Mouse (Mus musculus): Measurements from ENCODE around the gene Dnajc19. TPM values are rescaled to one million over a fixed set of nuclear protein-coding genes. Genes with fewer than 3 reads are reported as not detected.
"Not testable (repeated sequence)": the region's sequence is repeated elsewhere in the genome, so short reads cannot be mapped to it uniquely, and the experiment has no call there.

Gene Dnajc19
- total and polyA plus RNA-seq, 3 experiments = 82.8 to 118 (median 116) TPM

DNA sequence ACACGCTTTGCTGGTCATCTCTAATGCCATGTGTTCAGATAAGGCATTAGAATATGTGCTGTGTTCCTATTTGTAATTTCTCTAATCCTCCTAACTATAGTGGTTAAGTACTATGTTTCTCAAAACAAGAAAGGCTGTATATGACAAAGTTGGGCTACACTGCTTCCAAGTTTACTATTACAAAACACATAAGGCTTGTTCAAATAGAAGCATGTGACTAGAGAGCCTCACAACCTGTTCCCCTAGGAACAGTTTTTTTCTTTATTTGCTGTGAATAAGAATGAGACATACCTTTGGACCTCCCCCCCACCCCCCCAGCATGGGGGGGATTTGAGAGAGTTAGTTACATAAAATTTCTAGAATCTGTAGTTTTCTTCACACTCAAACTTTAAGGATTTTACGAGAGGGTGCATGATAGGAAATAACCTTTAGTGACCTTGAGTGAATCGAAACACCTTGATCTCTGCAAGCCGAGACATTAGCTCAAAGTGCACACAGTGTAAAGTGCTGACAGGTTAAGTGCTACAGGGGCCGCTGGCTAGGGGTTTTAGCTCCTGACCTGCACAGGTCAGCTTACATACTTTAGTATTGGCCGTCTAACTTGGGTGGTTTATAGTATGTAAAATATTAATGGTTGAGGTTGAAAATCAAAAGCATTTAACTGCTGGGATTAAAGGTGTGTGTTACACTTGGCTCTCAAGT, 4.9 kb downstream of the Dnajc19 start:
- Histone ChIP-seq H3K4me1 (ENCODE audit: control insufficient read depth in 1 of 2, insufficient read depth in 2 of 2) (peaks cover 3 to 11% of the 10 kb centered on the region in 2 experiments; a peak in 2 of 4 replicates), H3K36me3 (replicated peaks in 1 of 2; ENCODE audit: control insufficient read depth in 1 of 2, insufficient read depth in 1 of 2, low read length in 1 of 2) (peaks cover 23 to 71% of the 10 kb centered on the region in 2 experiments), H3K27me3 (replicated peaks) (no peaks in the 10 kb centered on the region), H3K79me2 (replicated peaks; ENCODE audit: control insufficient read depth, extremely low read depth, insufficient read depth, poor library complexity, severe bottlenecking) (peaks cover 8% of the 10 kb centered on the region), H3K9me3 (replicated peaks; ENCODE audit: low read length) (no peaks in the 10 kb centered on the region), H3K4me3 (replicated peaks in 1 of 3; ENCODE audit: low read depth in 2 of 3, low read length in 2 of 3, poor library complexity in 1 of 3) (no peak overlapping the region), H3K4me2 (ENCODE audit: insufficient read depth, low read depth, poor library complexity, severe bottlenecking) (no peak overlapping the region), H3K27ac (ENCODE audit: insufficient read depth, low read depth) (no peak overlapping the region), H3K9ac (ENCODE audit: insufficient read depth, low read depth) (no peak overlapping the region)
- TF ChIP-seq MYC (IDR thresholded peaks at IDR 0.05; ENCODE audit: low read depth, low read length) = no peak
- TF ChIP-seq USF1 (IDR thresholded peaks at IDR 0.05; ENCODE audit: low read depth, low read length) = no peak
- no peak for TF ChIP-seq CHD2 (IDR thresholded peaks at IDR 0.05; ENCODE audit: low read length)
- no peak for TF ChIP-seq MEF2A (IDR thresholded peaks at IDR 0.05; ENCODE audit: borderline replicate concordance, low read depth, low read length)
- no peak for TF ChIP-seq PAX5 (IDR thresholded peaks at IDR 0.05; ENCODE audit: low read length)
- TF ChIP-seq MAX (IDR thresholded peaks at IDR 0.05; ENCODE audit: low read length) = no peak
- no peak for TF ChIP-seq CHD1 (IDR thresholded peaks at IDR 0.05; ENCODE audit: low read depth, low read length)
- TF ChIP-seq MAZ (IDR thresholded peaks at IDR 0.05; ENCODE audit: low read depth, low read length) = no peak
- TF ChIP-seq HCFC1 (IDR thresholded peaks at IDR 0.05; ENCODE audit: low read depth, low read length) = no peak
- no peak for TF ChIP-seq CTCF (conservative IDR thresholded peaks at IDR 0.05 in 1 of 2, IDR thresholded peaks at IDR 0.05 in 1 of 2; ENCODE audit: low read depth in 2 of 2, low read length in 2 of 2)
- no peak for TF ChIP-seq UBTF (IDR thresholded peaks at IDR 0.05; ENCODE audit: low read depth, low read length)
- TF ChIP-seq KAT2A (IDR thresholded peaks at IDR 0.05; ENCODE audit: insufficient replicate concordance, low read length) = no peak
- TF ChIP-seq POLR2AphosphoS2 (IDR thresholded peaks at IDR 0.05; ENCODE audit: low read depth, low read length) = no peak
- dilution Hi-C loops (cut with MboI; ENCODE audit: extremely low pct_ligation_motif_present, extremely low pct_unique_long_range_greater_than_20kb, low sequenced_read_pairs) (no loop called here), in situ Hi-C loops (cut with MboI; ENCODE audit: low pct_ligation_motif_present, low pct_unique_long_range_greater_than_20kb, low sequenced_read_pairs) (no loop called here)
- no peak for DNase-seq (ENCODE audit: extremely low read depth)

GRCm38 (mm10) chr3:34072726-34073125, 8.4 kb downstream of the Dnajc19 start:
- no peak for DNase-seq (ENCODE audit: extremely low read depth)
- Histone ChIP-seq H3K9ac (ENCODE audit: insufficient read depth, low read depth) (no peak overlapping the region), H3K27ac (ENCODE audit: insufficient read depth, low read depth) (no peak overlapping the region), H3K4me1 (ENCODE audit: control insufficient read depth in 1 of 2, insufficient read depth in 2 of 2) (no peaks in the 10 kb centered on the region), H3K4me2 (ENCODE audit: insufficient read depth, low read depth, poor library complexity, severe bottlenecking) (no peak overlapping the region), H3K27me3 (replicated peaks) (no peaks in the 10 kb centered on the region), H3K4me3 (replicated peaks in 1 of 3; ENCODE audit: low read depth in 2 of 3, low read length in 2 of 3, poor library complexity in 1 of 3) (no peak overlapping the region), H3K79me2 (replicated peaks; ENCODE audit: control insufficient read depth, extremely low read depth, insufficient read depth, poor library complexity, severe bottlenecking) (no peaks in the 10 kb centered on the region), H3K36me3 (replicated peaks in 1 of 2; ENCODE audit: control insufficient read depth in 1 of 2, insufficient read depth in 1 of 2, low read length in 1 of 2) (peaks cover 14 to 65% of the 10 kb centered on the region in 2 experiments), H3K9me3 (replicated peaks; ENCODE audit: low read length) (no peaks in the 10 kb centered on the region)
- no peak for TF ChIP-seq BHLHE40 (IDR thresholded peaks at IDR 0.05; ENCODE audit: low read depth, low read length)
- TF ChIP-seq SIN3A (IDR thresholded peaks at IDR 0.05; ENCODE audit: low read length) = no peak
- TF ChIP-seq CHD2 (IDR thresholded peaks at IDR 0.05; ENCODE audit: low read length) = no peak
- TF ChIP-seq USF2 (conservative IDR thresholded peaks at IDR 0.05; ENCODE audit: low read depth, low read length) = no peak
- TF ChIP-seq TBP (conservative IDR thresholded peaks at IDR 0.05; ENCODE audit: low read depth, low read length) = no peak
- no peak for TF ChIP-seq GABPA (IDR thresholded peaks at IDR 0.05; ENCODE audit: insufficient replicate concordance, low read depth, low read length)
- no peak for TF ChIP-seq PAX5 (IDR thresholded peaks at IDR 0.05; ENCODE audit: low read length)
- TF ChIP-seq IRF4 (IDR thresholded peaks at IDR 0.05; ENCODE audit: low read depth, low read length) = no peak
- TF ChIP-seq HCFC1 (IDR thresholded peaks at IDR 0.05; ENCODE audit: low read depth, low read length) = no peak
- dilution Hi-C loops (cut with MboI; ENCODE audit: extremely low pct_ligation_motif_present, extremely low pct_unique_long_range_greater_than_20kb, low sequenced_read_pairs) = no loop called here
- in situ Hi-C loops (cut with MboI; ENCODE audit: low pct_ligation_motif_present, low pct_unique_long_range_greater_than_20kb, low sequenced_read_pairs) = loop anchor here (25.0 kb wide), 1 partner anchor 260 kb away; no protein-coding TSS in a partner anchor

DNA sequence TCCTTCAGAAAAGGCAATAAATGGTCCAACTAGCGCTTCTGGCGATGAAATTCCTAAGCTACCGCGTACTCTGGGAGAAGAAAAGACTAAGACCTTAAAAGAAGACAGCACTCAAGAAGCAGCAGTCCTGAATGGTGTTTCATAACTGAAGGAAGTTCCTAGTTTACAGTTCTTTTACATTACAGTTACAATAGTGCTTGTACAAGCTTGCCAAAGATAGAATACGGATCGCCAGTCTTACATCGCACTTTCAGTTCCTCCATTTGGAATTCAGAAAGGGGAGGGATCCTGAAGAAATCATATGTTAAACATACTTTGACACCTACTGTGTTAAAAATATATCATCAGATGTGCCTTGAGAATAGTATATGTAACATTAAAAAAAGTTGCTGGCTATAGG, 12.2 kb downstream of the Dnajc19 start:
- H3K27ac ChIP-seq (ENCODE audit: insufficient read depth, low read depth); dilution Hi-C loops (cut with MboI; ENCODE audit: extremely low pct_ligation_motif_present, extremely low pct_unique_long_range_greater_than_20kb, low sequenced_read_pairs); DNase-seq (ENCODE audit: extremely low read depth); H3K4me1 ChIP-seq (ENCODE audit: control insufficient read depth in 1 of 2, insufficient read depth in 2 of 2); H3K4me2 ChIP-seq (ENCODE audit: insufficient read depth, low read depth, poor library complexity, severe bottlenecking); H3K4me3 ChIP-seq (replicated peaks in 1 of 3; ENCODE audit: low read depth in 2 of 3, low read length in 2 of 3, poor library complexity in 1 of 3); H3K9ac ChIP-seq (ENCODE audit: insufficient read depth, low read depth); H3K9me3 ChIP-seq (replicated peaks; ENCODE audit: low read length); H3K27me3 ChIP-seq (replicated peaks); H3K79me2 ChIP-seq (replicated peaks; ENCODE audit: control insufficient read depth, extremely low read depth, insufficient read depth, poor library complexity, severe bottlenecking): not testable (repeated sequence)
- peaks cover 21 to 65% of the 10 kb centered on the region in 2 experiments for H3K36me3 ChIP-seq (replicated peaks in 1 of 2; ENCODE audit: control insufficient read depth in 1 of 2, insufficient read depth in 1 of 2, low read length in 1 of 2)
- in situ Hi-C loops (cut with MboI; ENCODE audit: low pct_ligation_motif_present, low pct_unique_long_range_greater_than_20kb, low sequenced_read_pairs) = loop anchor here (25.0 kb wide), 1 partner anchor 257 kb away; no protein-coding TSS in a partner anchor
